ENCODE assay signal across 11 mouse cellular contexts in genomic region chr14:46067102-46067801, GRCm38 (mm10).
DNase-seq lines count a peak whose midpoint lies in the region; ATAC-seq and TF ChIP-seq lines count a peak whose summit lies in the region.
"Had no signal": no experiment of that assay in that cellular context is flagged by ENCODE, and none has a peak within 500 bp of the region (broad histone marks: within the 10 kb centered on the region; RNA-seq: fewer than 3 reads in every experiment).

No protein-coding gene starts in this region.

- no peak overlapping the region for H3K27ac ChIP-seq in stomach, postnatal 0 days (replicated peaks)
- H3K27ac ChIP-seq in intestine, postnatal 0 days (ENCODE audit: low read depth, low read length), result no peak overlapping the region
- H3K27ac ChIP-seq: forebrain, embryonic 10.5 days; macrophage had no signal

- H3K9me3 ChIP-seq in stomach, postnatal 0 days (ENCODE audit: control insufficient read depth, low read length), result no peaks in the 10 kb centered on the region
- no peaks in the 10 kb centered on the region for H3K9me3 ChIP-seq in intestine, postnatal 0 days (ENCODE audit: control insufficient read depth)
- H3K9me3 ChIP-seq: forebrain, embryonic 10.5 days had no signal

- no peak for ATAC-seq in stomach, postnatal 0 days (ENCODE audit: low FRiP score, low TSS enrichment)
- no peak for ATAC-seq in intestine, postnatal 0 days

- no peak for TF ChIP-seq POLR2A in lung, adult 2 months (IDR thresholded peaks at IDR 0.05; ENCODE audit: borderline replicate concordance, extremely low read depth, low read depth, low read length)

- H3K4me3 ChIP-seq in lung, adult 2 months (replicated peaks; ENCODE audit: extremely low read depth, low read depth, low read length), result no peak overlapping the region
- H3K4me3 ChIP-seq in stomach, postnatal 0 days (ENCODE audit: low read depth, low read length), result no peak overlapping the region
- H3K4me3 ChIP-seq in intestine, postnatal 0 days (ENCODE audit: low read depth, low read length), result no peak overlapping the region
- H3K4me3 ChIP-seq: forebrain, embryonic 10.5 days had no signal

- H3K36me3 ChIP-seq in stomach, postnatal 0 days (ENCODE audit: control insufficient read depth, insufficient read depth, low read length), result no peaks in the 10 kb centered on the region
- no peaks in the 10 kb centered on the region for H3K36me3 ChIP-seq in intestine, postnatal 0 days (ENCODE audit: control insufficient read depth, insufficient read depth)
- H3K36me3 ChIP-seq: forebrain, embryonic 10.5 days had no signal

- intact Hi-C loops in heart, postnatal 14 days (cut with DNase I), result no loop called here

- no peak for TF ChIP-seq EP300 in stomach, postnatal 0 days (optimal IDR thresholded peaks at IDR 0.05)

- WGBS in lung, adult 2 months, result 62% methylated on average over 5 of the region's 5 CpGs
- 63% methylated on average over 5 of the region's 5 CpGs for WGBS in stomach, postnatal 0 days
- WGBS in intestine, postnatal 0 days, result 82% methylated on average over 5 of the region's 5 CpGs

- no peaks in the 10 kb centered on the region for H3K27me3 ChIP-seq in stomach, postnatal 0 days (ENCODE audit: control insufficient read depth, insufficient read depth, low read length)
- no peaks in the 10 kb centered on the region for H3K27me3 ChIP-seq in intestine, postnatal 0 days (replicated peaks; ENCODE audit: control insufficient read depth, insufficient read depth, low read length)

- no peak overlapping the region for H3K9ac ChIP-seq in stomach, postnatal 0 days (ENCODE audit: low read length)
- no peak overlapping the region for H3K9ac ChIP-seq in intestine, postnatal 0 days (ENCODE audit: low read depth, low read length)

- no peaks in the 10 kb centered on the region for H3K4me1 ChIP-seq in lung, adult 2 months (ENCODE audit: control insufficient read depth, insufficient read depth, low read length)
- no peaks in the 10 kb centered on the region for H3K4me1 ChIP-seq in stomach, postnatal 0 days (replicated peaks; ENCODE audit: control insufficient read depth, insufficient read depth)
- no peaks in the 10 kb centered on the region for H3K4me1 ChIP-seq in intestine, postnatal 0 days (replicated peaks; ENCODE audit: control insufficient read depth, insufficient read depth, low read length)
- H3K4me1 ChIP-seq: forebrain, embryonic 10.5 days had no signal

- no peak overlapping the region for H3K4me2 ChIP-seq in stomach, postnatal 0 days (replicated peaks; ENCODE audit: low read depth)
- no peak overlapping the region for H3K4me2 ChIP-seq in intestine, postnatal 0 days (replicated peaks; ENCODE audit: low read depth)

- DNase-seq in lung, postnatal 10 days, result peak; percentile 33
- DNase-seq in lung, adult 2 months, result no peak
- peak; percentile 47 for DNase-seq in heart, adult 8-10 months (ENCODE audit: low spot score)
- peak; percentile 41 to 69 for DNase-seq in heart, postnatal 14 days
- DNase-seq in stomach, postnatal 0 days (ENCODE audit: low spot score), result peak; percentile 22
- DNase-seq in T-cell, adult 2 months (ENCODE audit: low spot score), result no peak
- DNase-seq: cerebellum, adult 18-20 months; left cerebral cortex, postnatal 4 days had no signal

- no peak for TF ChIP-seq CTCF in lung, adult 2 months (IDR thresholded peaks at IDR 0.05; ENCODE audit: insufficient read depth, low read length)
- no peak for TF ChIP-seq CTCF in stomach, postnatal 0 days (IDR thresholded peaks at IDR 0.05; ENCODE audit: low read depth)
- TF ChIP-seq CTCF in intestine, postnatal 0 days (IDR thresholded peaks at IDR 0.05; ENCODE audit: low read depth), result no peak

Comparison
In these comparisons a context has a peak if more than half of its experiments do, and no peak if none do; other contexts are left out.
1. DNase-seq: peak in lung, postnatal 10 days (single experiment), heart, adult 8-10 months (single experiment), heart, postnatal 14 days (2 of 2) and stomach, postnatal 0 days (single experiment); none in lung, adult 2 months (single experiment) and T-cell, adult 2 months (single experiment).